Mouse (Mus musculus) heart, postnatal 14 days (tissue): ENCODE measurements around the gene Rbpj. TPM values are rescaled to one million over a fixed set of nuclear protein-coding genes. Genes with fewer than 3 reads are reported as not detected.

Experiments
- DNase-seq, 2 experiments: peaks; one replicate each; pipeline ENCODE4 v3.0.0; 2021 to 2022
- intact Hi-C: fragments of 180-260 bp; cut with DNase I; formaldehyde crosslinking; loops from one replicate; pipeline ENCODE4 v1.15.1; 2025
- total RNA-seq, 2 experiments: library from RNA; stranded (reverse); gene quantifications; 2 replicates each; pipeline ENCODE4 v1.2.3; 2021

Rbpj gene
- total RNA-seq, 2 experiments from 2014 or later, result 28.6 to 33.9 TPM

GRCm38 (mm10) chr5:53505751-53506150, 39.8 kb downstream of the Rbpj start:
- DNase-seq, result no peak
- intact Hi-C loops, result no loop called here

DNA sequence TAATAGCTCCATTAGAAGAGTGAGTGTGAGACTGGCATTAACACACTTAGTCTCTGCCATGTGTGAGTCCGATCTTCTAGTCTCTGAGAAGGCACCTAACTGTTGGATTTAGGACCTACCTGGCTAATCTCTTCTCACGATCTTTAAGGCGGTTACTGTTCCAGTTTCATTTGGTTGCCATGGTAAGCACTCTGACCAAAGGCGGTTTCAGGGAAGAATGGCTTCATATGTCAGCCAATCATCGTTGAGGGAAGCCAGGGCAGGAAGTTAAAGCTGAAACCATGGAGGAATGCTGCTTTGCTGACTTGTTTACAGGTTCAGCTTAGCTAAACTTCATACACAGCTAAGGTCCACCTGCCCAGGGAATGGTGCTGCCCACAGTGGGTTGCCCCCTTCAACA, 41.4 kb downstream of the Rbpj start:
- intact Hi-C loops, result no loop called here
- no peak for DNase-seq

- intact Hi-C loops, result no loop called here
- peak; percentile 27 to 36 for DNase-seq
These were observed 43.5 kb downstream of the Rbpj start for GRCm38 (mm10) chr5:53509465-53509864.

- no peak for DNase-seq
- intact Hi-C loops, result no loop called here
These were observed 44.0 kb downstream of the Rbpj start for GRCm38 (mm10) chr5:53509927-53510326.

- peak; percentile 33 to 37 for DNase-seq
- intact Hi-C loops, result no loop called here
These were observed 45.5 kb downstream of the Rbpj start for GRCm38 (mm10) chr5:53511426-53511825.

GRCm38 (mm10) chr5:53514959-53515612, 49.1 kb downstream of the Rbpj start:
- DNase-seq, result no peak
- intact Hi-C loops, result no loop called here

- intact Hi-C loops, result no loop called here
These were observed 50.5 kb downstream of the Rbpj start for GRCm38 (mm10) chr5:53516482-53516881.

DNA sequence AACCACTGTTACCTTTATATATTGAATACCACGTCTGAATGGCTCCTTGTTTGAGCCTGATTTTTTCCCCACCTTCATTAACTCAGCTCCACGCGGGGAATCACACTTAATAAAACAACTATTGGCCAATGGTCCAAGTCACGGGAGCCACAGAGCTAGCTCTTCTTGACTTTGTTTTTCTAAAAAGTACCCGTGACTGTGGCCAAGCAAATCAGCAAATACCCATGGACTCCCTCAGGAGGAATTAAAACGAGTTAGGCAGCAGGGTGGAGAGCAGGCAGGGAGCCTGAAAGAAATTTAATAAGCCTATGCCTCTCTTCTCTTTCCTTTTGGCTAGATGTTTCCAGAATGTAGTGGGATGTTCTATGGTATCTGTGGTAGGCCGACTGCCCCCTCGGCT, 51.9 kb downstream of the Rbpj start:
- intact Hi-C loops, result no loop called here
- no peak for DNase-seq

More at GRCm38 (mm10) chr5:53516482-53516881, 50.5 kb downstream of the Rbpj start:
- DNase-seq, result no peak

GRCm38 (mm10) chr5:53519131-53519530, 53.2 kb downstream of the Rbpj start:
- DNase-seq, result no peak
- intact Hi-C loops, result no loop called here

GRCm38 (mm10) chr5:53519998-53520577, 54.1 kb downstream of the Rbpj start:
- intact Hi-C loops, result no loop called here
- DNase-seq, result no peak

GRCm38 (mm10) chr5:53523046-53523445, 57.1 kb downstream of the Rbpj start:
- intact Hi-C loops, result no loop called here
- DNase-seq, result peak; percentile 72 to 78

DNA sequence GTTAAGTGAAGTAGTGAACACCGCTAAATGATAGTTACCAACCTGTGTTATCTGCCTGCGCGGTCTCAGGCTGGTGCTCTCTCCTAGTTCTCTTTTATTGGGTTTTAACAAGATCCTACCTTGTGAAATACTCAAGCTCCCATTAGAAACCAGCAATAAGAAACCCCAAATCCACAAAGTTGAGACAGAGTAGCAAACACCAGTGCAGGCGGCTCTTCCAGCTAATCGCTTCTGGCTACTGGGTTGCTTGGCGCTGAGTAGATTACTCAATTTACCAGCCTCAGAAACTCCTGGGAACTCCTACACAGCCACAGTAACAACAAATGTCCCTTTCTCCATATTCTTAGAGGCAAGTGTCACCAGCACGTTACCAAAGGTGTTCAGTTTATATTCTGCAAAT, 58.2 kb downstream of the Rbpj start:
- intact Hi-C loops, result no loop called here
- DNase-seq, result no peak

- DNase-seq, result no peak
- intact Hi-C loops, result no loop called here
These were observed 58.9 kb downstream of the Rbpj start for GRCm38 (mm10) chr5:53524831-53525230.

GRCm38 (mm10) chr5:53525305-53526069, 59.5 kb downstream of the Rbpj start:
- intact Hi-C loops, result no loop called here
- DNase-seq, result no peak

GRCm38 (mm10) chr5:53526070-53526430, 60.1 kb downstream of the Rbpj start:
- no peak for DNase-seq

GRCm38 (mm10) chr5:53529846-53530245, 63.9 kb downstream of the Rbpj start:
- DNase-seq, result peak; percentile 34 to 57
- intact Hi-C loops, result no loop called here

More at GRCm38 (mm10) chr5:53526070-53526430, 60.1 kb downstream of the Rbpj start:
- intact Hi-C loops, result no loop called here

GRCm38 (mm10) chr5:53535096-53535495, 69.1 kb downstream of the Rbpj start:
- intact Hi-C loops, result no loop called here
- DNase-seq, result no peak

DNA sequence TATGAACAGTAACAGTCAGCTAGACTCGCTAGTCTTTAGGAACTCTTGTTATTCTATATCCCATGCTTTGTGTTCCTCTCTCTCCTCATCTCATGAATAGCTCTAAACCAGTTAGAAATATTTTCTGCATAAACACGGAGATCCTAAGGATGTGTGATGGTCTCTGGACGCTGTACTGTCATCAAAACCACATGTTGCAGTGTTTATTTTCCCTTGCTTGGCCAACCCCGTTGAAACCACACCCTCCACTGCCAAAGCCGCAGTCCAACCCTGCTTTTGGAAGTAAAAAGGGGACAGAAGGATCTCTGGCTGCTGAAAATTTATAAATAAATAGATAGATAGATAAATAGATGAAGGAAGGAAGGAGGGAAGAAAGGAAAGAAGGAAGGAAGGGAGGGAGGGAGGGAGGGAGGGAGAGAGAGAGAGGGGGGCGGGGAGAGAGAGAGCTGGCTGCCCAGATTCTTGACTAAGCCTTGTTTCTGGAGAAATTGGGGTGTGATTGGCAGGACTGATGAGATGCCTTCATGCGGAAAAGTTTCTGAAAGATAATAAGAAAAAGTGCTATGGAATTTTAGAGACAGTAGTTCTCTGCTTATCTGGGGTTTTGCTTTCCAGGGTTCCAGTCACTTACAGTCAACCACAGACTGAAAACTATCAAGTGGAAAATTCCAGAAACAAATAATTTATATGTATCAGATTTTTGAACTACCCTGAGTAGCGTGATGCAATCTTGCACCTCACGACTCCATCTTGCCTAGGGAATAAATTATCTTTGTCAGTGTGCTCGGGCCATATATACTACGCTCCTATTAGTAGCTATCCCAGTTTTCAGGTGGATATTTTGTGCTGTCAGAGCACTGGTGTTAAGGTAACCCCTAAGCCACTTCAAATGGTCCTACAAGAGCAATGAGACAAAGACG, 70.9 kb downstream of the Rbpj start:
- no peak for DNase-seq

GRCm38 (mm10) chr5:53539860-53540633, 74.1 kb downstream of the Rbpj start:
- no peak for DNase-seq
- intact Hi-C loops, result no loop called here

More for the DNA sequence above, 70.9 kb downstream of the Rbpj start:
- intact Hi-C loops, result no loop called here

- DNase-seq, result no peak
- intact Hi-C loops, result no loop called here
These were observed 76.1 kb downstream of the Rbpj start for GRCm38 (mm10) chr5:53542073-53542472.
